Mouse (Mus musculus): ENCODE results near the gene Deaf1. TPM values are rescaled to one million over a fixed set of nuclear protein-coding genes. Genes with fewer than 3 reads are reported as not detected.

Deaf1 gene
- polyA plus RNA-seq, 1 experiment from 2014 or later, result 187 TPM

DNA sequence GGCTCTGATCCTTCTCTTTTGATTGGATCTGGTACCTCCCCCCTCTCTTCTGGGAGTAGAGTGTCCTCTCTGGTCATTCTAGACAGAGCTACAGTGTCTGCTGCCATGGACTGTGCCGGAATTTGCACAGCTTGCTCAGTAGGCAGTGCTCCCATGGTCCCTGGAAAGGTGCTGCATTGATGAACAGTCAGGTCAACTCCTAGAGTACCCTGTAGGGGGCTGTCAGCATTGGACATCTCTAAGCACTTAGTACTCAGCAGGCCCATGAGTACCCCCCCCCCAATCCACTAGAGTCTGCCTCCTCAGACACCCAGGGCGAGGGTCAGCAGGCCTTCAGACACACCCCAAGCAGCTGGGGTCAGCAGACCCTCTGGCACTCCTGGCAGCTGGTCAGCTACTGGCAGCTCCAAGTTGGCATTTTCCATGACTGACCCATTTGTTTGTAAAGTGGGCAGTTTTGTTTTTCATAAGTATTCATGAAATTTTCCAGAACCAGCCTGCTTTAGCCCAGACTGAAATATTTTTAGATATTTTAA lies 7.6 kb upstream of the Deaf1 start:
- 0 out of 2 replicates have a peak, but pooled peaks cover 3% of the 10 kb centered on the region for H3K27me3 ChIP-seq (ENCODE audit: control insufficient read depth, insufficient read depth, low read length)
- DNase-seq (ENCODE audit: low spot score), result no peak
- no peak overlapping the region for H3K27ac ChIP-seq
- ATAC-seq (ENCODE audit: low FRiP score), result no peak
- 89% methylated on average over 2 of the region's 2 CpGs for WGBS
- H3K4me3 ChIP-seq (replicated peaks; ENCODE audit: low read length), result no peak overlapping the region
- no peak overlapping the region for H3K4me2 ChIP-seq (replicated peaks)
- peaks cover 34% of the 10 kb centered on the region for H3K36me3 ChIP-seq (replicated peaks; ENCODE audit: control insufficient read depth, insufficient read depth)
- H3K9ac ChIP-seq, result no peak overlapping the region
- no peaks in the 10 kb centered on the region for H3K9me3 ChIP-seq (ENCODE audit: control insufficient read depth, low read length)
- peaks cover 3% of the 10 kb centered on the region; the same call in 1 of the 2 replicates for H3K4me1 ChIP-seq (replicated peaks; ENCODE audit: control insufficient read depth, insufficient read depth, low read length)

DNA sequence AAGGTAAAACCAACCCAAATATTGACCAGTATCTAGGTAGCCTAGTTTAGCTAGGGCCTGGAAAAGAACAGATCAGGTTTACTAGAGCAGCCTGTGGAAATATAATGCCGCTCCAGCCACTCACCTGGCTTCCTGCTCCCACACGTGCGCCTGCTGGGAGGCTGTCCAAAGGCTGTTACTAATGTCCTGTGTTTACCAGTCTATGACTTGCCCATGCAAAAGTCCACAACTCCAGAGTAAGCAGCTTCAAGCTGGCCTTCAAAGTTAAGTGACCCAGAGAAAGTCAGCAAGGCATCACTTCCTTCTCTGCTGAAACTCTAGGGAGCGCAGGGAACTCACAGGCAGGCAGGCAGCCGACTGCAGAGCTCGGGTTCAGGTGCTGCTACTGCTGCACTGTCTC lies 4.5 kb upstream of the Deaf1 start:
- ATAC-seq (ENCODE audit: low FRiP score) (no peak), DNase-seq (ENCODE audit: low spot score) (no peak)
- H3K9ac ChIP-seq, result no peak overlapping the region
- H3K4me1 ChIP-seq (replicated peaks; ENCODE audit: control insufficient read depth, insufficient read depth, low read length), result peaks cover 9% of the 10 kb centered on the region
- H3K4me3 ChIP-seq (replicated peaks; ENCODE audit: low read length), result no peak overlapping the region
- no peaks in the 10 kb centered on the region for H3K9me3 ChIP-seq (ENCODE audit: control insufficient read depth, low read length)
- peaks cover 34% of the 10 kb centered on the region for H3K36me3 ChIP-seq (replicated peaks; ENCODE audit: control insufficient read depth, insufficient read depth)
- H3K4me2 ChIP-seq (replicated peaks), result no peak overlapping the region
- H3K27me3 ChIP-seq (ENCODE audit: control insufficient read depth, insufficient read depth, low read length), result no peaks in the 10 kb centered on the region
- WGBS, result 91% methylated on average over 6 of the region's 6 CpGs
- H3K27ac ChIP-seq, result no peak overlapping the region

DNA sequence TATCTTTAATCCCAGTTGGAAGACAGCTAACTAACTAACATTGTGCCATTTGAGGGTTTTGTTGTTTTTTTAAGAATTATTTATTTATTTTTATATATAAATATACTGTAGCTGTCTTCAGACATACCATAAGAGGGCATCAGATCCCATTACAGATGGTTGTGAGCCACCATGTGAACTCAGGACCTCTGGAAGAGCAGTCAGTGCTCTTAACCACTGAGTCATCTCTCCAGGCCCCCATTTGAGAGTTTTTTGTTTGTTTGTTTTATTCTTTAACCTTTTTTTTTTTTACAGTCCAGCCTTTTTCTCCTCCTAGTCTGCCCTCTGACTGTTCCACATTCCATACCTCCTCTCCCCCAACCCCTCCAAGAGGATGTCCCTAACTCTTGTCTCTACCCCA lies 3.2 kb upstream of the Deaf1 start:
- Histone ChIP-seq H3K9ac (no peak overlapping the region), H3K4me1 (replicated peaks; ENCODE audit: control insufficient read depth, insufficient read depth, low read length) (peaks cover 22% of the 10 kb centered on the region), H3K27ac (no peak overlapping the region), H3K9me3 (ENCODE audit: control insufficient read depth, low read length) (no peaks in the 10 kb centered on the region), H3K36me3 (replicated peaks; ENCODE audit: control insufficient read depth, insufficient read depth) (peaks cover 24% of the 10 kb centered on the region), H3K4me2 (replicated peaks) (no peak overlapping the region), H3K4me3 (replicated peaks; ENCODE audit: low read length) (no peak overlapping the region), H3K27me3 (ENCODE audit: control insufficient read depth, insufficient read depth, low read length) (no peaks in the 10 kb centered on the region)
- DNase-seq (ENCODE audit: low spot score) (no peak), ATAC-seq (ENCODE audit: low FRiP score) (no peak)

DNA sequence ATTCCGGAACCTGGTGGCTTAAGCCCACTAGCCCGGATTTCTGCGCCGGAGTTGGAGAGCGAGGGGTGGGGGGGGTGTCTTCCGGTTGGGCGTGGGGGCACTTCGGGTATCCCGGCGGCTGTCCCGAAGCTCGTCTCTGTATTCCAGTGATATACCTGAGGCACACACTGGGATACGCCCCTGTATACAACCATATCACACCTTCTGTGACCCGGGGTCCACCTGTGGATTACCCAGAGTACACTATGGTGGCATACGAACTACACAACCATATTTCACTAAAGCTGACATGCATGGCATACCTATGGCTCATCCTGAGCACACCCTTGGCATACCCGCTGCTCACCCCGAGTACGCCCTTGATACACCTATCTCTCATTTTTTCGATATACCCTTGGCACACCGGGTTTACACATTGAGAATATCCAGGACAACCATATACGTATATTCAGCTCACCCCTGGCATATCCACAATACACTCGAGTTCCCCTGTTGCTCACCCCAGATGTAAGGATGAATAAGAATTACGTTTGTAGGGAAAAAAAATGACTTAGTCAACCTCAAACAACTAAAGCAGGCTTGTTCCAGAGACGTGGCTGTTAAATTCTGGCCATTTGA lies 992 bp upstream of the Deaf1 start:
- H3K9ac ChIP-seq, result peak overlapping the region; percentile 94
- H3K36me3 ChIP-seq (replicated peaks; ENCODE audit: control insufficient read depth, insufficient read depth), result peaks cover 23% of the 10 kb centered on the region
- 19% methylated on average over 24 of the region's 24 CpGs for WGBS
- no peaks in the 10 kb centered on the region for H3K27me3 ChIP-seq (ENCODE audit: control insufficient read depth, insufficient read depth, low read length)
- peak overlapping the region; percentile 100 for H3K27ac ChIP-seq
- H3K4me2 ChIP-seq (replicated peaks), result peak overlapping the region; percentile 98
- peaks cover 36% of the 10 kb centered on the region for H3K4me1 ChIP-seq (replicated peaks; ENCODE audit: control insufficient read depth, insufficient read depth, low read length)
- H3K4me3 ChIP-seq (replicated peaks; ENCODE audit: low read length), result peak overlapping the region; percentile 86
- DNase-seq (ENCODE audit: low spot score) (peak; percentile 25), ATAC-seq (ENCODE audit: low FRiP score) (peak; percentile 32; the same call in 1 of the 2 replicates)
- H3K9me3 ChIP-seq (ENCODE audit: control insufficient read depth, low read length), result no peaks in the 10 kb centered on the region

DNA sequence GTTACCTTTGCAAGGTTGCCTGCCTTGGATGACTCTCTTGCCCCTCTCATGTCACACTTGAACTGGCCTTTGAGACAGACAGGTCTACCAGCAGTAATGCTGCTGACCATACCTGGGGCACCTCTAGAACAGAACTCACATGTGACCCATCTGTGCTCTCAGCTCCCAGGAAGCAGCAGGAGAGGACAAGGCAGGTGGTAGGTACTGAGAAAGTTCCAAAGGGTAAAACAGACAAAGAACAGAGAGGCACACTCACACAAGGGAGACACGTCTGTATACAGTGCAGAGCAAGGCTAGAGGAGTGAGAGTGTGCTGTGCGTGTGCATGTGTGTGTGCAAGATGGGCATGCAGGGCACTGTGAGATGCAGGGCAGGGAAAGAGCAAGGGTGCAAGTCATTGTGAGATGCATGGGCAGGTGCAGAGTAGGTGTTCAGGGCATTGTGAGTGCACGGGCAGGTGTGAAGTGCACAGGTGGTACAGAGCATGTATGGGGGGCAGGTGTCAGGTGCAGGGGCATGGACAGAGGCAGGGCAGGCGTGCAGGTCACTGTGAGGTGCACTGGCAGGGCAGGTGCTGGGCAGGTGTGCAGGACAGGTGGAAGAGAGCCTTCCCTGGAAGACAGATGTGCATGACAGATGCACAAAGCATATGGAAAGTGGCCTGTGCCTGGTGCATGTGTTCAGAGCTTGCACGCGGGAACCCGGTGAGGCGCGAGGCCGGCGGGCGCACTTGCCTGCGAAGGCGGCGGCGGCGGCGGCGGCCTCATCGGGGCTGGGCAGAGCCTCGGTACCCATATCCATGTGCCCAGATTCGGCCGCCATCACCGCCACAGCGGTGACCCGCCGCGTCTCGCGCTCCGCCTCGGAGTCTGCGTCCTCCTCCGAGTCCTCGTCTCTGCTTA lies 694 bp downstream of the Deaf1 start:
- peak overlapping the region; percentile 98 for H3K4me2 ChIP-seq (replicated peaks)
- WGBS, result 4% methylated on average over 35 of the region's 35 CpGs
- no peaks in the 10 kb centered on the region for H3K27me3 ChIP-seq (ENCODE audit: control insufficient read depth, insufficient read depth, low read length)
- no peak for DNase-seq (ENCODE audit: low spot score)
- H3K9me3 ChIP-seq (ENCODE audit: control insufficient read depth, low read length), result no peaks in the 10 kb centered on the region
- peak overlapping the region; percentile 94 for H3K9ac ChIP-seq
- H3K4me3 ChIP-seq (replicated peaks; ENCODE audit: low read length), result peak overlapping the region; percentile 86
- H3K27ac ChIP-seq, result peak overlapping the region; percentile 100
- peaks cover 36% of the 10 kb centered on the region for H3K4me1 ChIP-seq (replicated peaks; ENCODE audit: control insufficient read depth, insufficient read depth, low read length)
- H3K36me3 ChIP-seq (replicated peaks; ENCODE audit: control insufficient read depth, insufficient read depth), result peaks cover 25% of the 10 kb centered on the region
- ATAC-seq (ENCODE audit: low FRiP score), result peak; percentile 42

DNA sequence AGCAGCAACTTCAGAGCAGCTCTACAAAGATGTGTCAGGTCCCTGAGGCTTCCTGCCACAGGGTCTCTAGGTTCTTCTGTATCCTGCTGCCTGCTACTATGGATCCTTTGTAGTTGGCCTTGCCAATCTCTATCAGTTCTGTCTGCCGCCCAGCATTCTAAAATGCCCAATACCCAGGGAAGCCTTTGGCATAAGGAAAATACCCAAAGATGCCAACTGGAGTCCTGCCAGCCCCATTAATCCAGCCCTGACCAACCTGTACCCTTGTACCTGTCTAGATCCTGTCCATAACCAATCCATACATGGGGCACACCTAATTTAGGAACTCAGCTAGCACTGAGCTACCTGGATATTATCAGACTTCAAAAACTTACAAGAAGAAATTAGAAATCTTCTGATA lies 2.8 kb downstream of the Deaf1 start:
- Histone ChIP-seq H3K4me2 (replicated peaks) (peak overlapping the region; percentile 15; the same call in 1 of the 2 replicates), H3K9me3 (ENCODE audit: control insufficient read depth, low read length) (no peaks in the 10 kb centered on the region), H3K9ac (peak overlapping the region; percentile 94; the same call in 1 of the 2 replicates), H3K27ac (no peak overlapping the region), H3K4me1 (replicated peaks; ENCODE audit: control insufficient read depth, insufficient read depth, low read length) (peaks cover 36% of the 10 kb centered on the region), H3K27me3 (ENCODE audit: control insufficient read depth, insufficient read depth, low read length) (no peaks in the 10 kb centered on the region), H3K4me3 (replicated peaks; ENCODE audit: low read length) (no peak overlapping the region), H3K36me3 (replicated peaks; ENCODE audit: control insufficient read depth, insufficient read depth) (peaks cover 46% of the 10 kb centered on the region)
- DNase-seq (ENCODE audit: low spot score) (no peak), ATAC-seq (ENCODE audit: low FRiP score) (no peak)
- 81% methylated on average over 1 of the region's 1 CpGs for WGBS

DNA sequence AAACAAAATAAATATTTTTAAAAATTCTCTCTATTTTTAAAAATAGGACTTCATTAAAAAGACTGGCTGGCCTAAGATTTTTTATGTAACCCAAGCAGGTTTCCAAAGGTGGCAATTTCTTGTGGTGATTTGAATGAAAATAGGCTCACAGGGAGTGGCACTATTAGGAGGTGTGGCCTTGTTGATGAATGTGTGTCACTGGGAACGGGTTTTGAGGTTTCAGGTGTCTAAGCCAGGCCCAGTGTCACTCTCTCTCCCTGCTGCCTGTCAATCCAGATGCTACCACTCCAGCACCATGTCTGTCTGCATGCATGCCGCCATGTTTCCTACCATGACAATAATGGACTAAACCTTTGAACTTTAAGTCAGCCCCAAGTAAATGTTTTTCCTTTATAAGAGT lies 8.0 kb downstream of the Deaf1 start:
- 74% methylated on average over 2 of the region's 2 CpGs for WGBS
- no peak overlapping the region for H3K4me2 ChIP-seq (replicated peaks)
- no peak for DNase-seq (ENCODE audit: low spot score)
- no peak overlapping the region for H3K9ac ChIP-seq
- no peak overlapping the region for H3K27ac ChIP-seq
- H3K27me3 ChIP-seq (ENCODE audit: control insufficient read depth, insufficient read depth, low read length), result no peaks in the 10 kb centered on the region
- H3K36me3 ChIP-seq (replicated peaks; ENCODE audit: control insufficient read depth, insufficient read depth), result peaks cover 99% of the 10 kb centered on the region
- H3K9me3 ChIP-seq (ENCODE audit: control insufficient read depth, low read length), result no peaks in the 10 kb centered on the region
- H3K4me3 ChIP-seq (replicated peaks; ENCODE audit: low read length), result no peak overlapping the region
- peaks cover 3% of the 10 kb centered on the region for H3K4me1 ChIP-seq (replicated peaks; ENCODE audit: control insufficient read depth, insufficient read depth, low read length)
- no peak for ATAC-seq (ENCODE audit: low FRiP score)

DNA sequence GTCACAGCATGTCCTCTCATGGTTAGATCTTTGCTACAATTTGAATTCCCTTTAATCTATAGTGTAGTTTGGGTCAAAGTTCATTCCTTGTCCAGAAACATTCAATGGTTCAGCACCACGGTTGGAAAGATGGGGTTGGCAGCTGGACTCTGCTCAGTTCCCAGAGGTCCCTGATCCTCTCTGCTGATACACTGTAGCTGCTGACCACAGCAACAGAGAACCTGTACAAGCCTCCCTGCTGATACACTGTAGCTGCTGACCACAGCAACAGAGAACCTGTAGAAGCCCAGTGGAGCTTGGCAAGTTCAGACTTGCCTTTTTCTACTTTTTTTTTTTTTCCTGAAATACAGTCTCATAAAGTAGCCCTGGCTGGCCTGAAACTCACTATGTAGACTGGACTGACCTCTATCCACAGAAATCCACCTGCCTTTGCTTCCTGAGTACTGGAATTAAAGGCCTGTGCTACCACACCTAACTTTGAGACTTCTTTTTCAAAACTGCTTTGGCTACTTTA lies 9.8 kb downstream of the Deaf1 start:
- no peaks in the 10 kb centered on the region for H3K9me3 ChIP-seq (ENCODE audit: control insufficient read depth, low read length)
- no peak overlapping the region for H3K4me3 ChIP-seq (replicated peaks; ENCODE audit: low read length)
- no peaks in the 10 kb centered on the region for H3K27me3 ChIP-seq (ENCODE audit: control insufficient read depth, insufficient read depth, low read length)
- H3K4me2 ChIP-seq (replicated peaks), result no peak overlapping the region
- H3K27ac ChIP-seq, result no peak overlapping the region
- no peak overlapping the region for H3K9ac ChIP-seq
- H3K36me3 ChIP-seq (replicated peaks; ENCODE audit: control insufficient read depth, insufficient read depth), result peaks cover 100% of the 10 kb centered on the region
- ATAC-seq (ENCODE audit: low FRiP score), result no peak
- 78% methylated on average over 1 of the region's 1 CpGs for WGBS
- H3K4me1 ChIP-seq (replicated peaks; ENCODE audit: control insufficient read depth, insufficient read depth, low read length), result no peaks in the 10 kb centered on the region
- no peak for DNase-seq (ENCODE audit: low spot score)

DNA sequence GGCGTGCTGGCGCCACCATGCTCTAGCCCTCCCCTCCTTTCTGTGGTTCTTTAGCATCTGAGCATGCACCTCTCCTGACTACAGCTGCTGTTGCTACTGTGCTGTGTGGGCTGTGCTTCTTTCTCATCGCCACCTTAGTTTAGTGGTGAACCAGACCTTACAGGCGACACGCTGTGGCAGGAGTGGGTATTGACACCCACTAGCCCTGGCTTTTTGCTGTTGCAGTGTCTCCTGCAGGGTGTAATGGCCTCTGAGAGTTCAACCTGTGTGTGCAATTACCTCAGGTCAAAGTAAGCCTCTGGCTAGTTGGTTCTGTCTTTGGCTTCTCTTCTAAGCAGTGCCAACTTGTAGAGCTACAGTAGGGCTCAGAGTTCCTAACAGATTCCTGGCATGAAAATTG lies 11.5 kb downstream of the Deaf1 start:
- H3K27me3 ChIP-seq (ENCODE audit: control insufficient read depth, insufficient read depth, low read length), result no peaks in the 10 kb centered on the region
- DNase-seq (ENCODE audit: low spot score) (no peak), ATAC-seq (ENCODE audit: low FRiP score) (no peak)
- H3K27ac ChIP-seq, result no peak overlapping the region
- no peak overlapping the region for H3K4me3 ChIP-seq (replicated peaks; ENCODE audit: low read length)
- no peaks in the 10 kb centered on the region for H3K9me3 ChIP-seq (ENCODE audit: control insufficient read depth, low read length)
- WGBS, result 73% methylated on average over 5 of the region's 5 CpGs
- no peak overlapping the region for H3K9ac ChIP-seq
- no peaks in the 10 kb centered on the region for H3K4me1 ChIP-seq (replicated peaks; ENCODE audit: control insufficient read depth, insufficient read depth, low read length)
- peaks cover 100% of the 10 kb centered on the region for H3K36me3 ChIP-seq (replicated peaks; ENCODE audit: control insufficient read depth, insufficient read depth)
- no peak overlapping the region for H3K4me2 ChIP-seq (replicated peaks)

Data from hindbrain, embryonic 14.5 days (tissue).